Mouse (Mus musculus) monocyte, adult 5-6 weeks (primary cell): ENCODE data around the gene Erich3. TPM values are rescaled to one million over a fixed set of nuclear protein-coding genes. Genes with fewer than 3 reads are reported as not detected.
A peak's percentile ranks its signal among the peaks of the same experiment; 100 is the strongest.
"Not testable (repeated sequence)": the region's sequence is repeated elsewhere in the genome, so short reads cannot be mapped to it uniquely, and the experiment has no call there.

Experiments used
- ATAC-seq: fragments of 153-309, 156-312 bp; replicated peaks from 2 replicates; pipeline ENCODE4 v1.8.0; 2017; ENCODE audit warnings: mild to moderate bottlenecking; ENCODE audit not compliant: low TSS enrichment, insufficient number of reproducible peaks, severe bottlenecking, poor library complexity, low FRiP score
- total RNA-seq: library from RNA; stranded (forward); fragments of 200-1000, 200-491, 200-594 nt; gene quantifications from 3 replicates; pipeline ENCODE4 v1.2.3, GENCODE M21; 2017

Gene Erich3
- total RNA-seq = not detected in 3 replicates

DNA sequence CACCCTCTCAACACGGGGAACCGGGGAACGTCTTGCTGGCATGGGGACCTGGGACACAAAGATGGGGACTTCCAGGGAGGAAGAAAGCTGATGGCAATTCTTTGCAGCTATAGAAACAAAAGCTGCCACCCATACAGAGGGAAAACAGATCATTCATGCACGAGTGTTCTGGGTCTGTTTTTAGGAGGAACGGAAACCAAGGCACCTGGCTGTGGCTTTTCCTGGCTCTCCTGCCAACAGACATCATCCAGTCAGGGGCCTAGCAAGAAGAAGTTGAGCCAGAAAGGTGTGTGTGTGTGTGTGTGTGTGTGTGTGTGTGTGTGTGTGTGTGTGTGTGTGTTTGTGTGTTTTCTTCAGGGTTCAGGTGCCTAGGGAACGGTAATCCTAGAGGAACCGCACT lies at the start of gene Erich3:
Erich3 (plus strand) TSS at position 315 of the 400 bp plus-strand sequence.
- no peak for ATAC-seq

DNA sequence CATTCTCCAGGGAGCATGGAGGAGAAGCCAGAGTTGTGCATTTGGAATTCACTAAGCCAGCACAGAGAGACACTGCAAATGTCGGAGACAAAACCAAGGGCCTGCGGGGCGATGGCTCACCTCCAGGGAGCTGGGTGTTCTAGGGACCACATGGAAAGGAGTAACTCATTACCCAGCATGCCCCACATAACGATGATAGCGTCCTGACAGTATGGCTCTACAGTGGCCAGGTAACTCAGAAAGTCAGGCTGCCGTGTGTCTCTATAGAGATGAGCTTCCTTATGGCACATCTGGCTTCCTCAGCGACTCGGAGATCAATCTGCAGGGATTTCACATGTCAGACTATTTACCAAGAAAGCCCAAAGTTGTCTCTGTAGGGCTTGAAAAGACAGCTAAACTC lies 48.9 kb upstream of the Erich3 start:
- ATAC-seq = no peak

DNA sequence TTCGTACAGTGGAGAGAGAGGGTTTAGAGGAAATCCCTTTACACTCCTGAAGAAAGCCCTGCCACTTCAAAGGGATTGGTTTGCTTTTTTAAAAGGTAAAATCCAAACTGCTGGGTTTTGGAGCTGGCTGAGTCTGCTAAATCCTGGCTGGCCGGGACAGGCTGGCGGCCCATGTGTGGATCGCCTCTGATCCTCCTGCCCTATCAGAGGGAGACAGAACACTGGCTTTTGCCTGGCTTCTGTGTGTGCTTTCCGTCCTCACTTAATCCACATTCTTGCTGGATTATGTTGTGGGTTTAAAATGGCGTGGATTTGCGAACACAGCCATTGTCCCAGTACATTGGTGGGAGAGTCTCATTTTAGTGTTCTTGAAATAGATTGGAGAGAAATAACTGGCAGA lies 48.4 kb upstream of the Erich3 start:
- no peak for ATAC-seq

DNA sequence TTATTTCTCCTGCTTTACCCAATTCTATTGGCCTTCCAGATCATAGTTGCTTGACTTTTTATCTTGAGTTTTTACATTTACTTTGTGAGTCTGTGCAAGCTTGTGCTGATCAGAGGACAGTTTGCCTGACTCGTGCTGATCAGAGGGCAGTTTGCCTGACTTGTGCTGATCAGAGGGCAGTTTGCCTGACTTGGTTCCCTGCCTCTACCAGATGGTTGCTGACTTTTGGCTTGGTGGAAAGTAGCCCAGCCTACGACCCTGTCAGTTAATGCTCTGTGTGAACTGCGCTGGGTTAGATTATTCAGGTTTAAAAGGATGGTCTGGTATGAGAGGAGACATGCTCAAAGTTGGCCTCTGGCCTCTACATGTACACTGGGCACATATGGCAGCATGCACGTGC lies 47.6 kb upstream of the Erich3 start:
- no peak for ATAC-seq

DNA sequence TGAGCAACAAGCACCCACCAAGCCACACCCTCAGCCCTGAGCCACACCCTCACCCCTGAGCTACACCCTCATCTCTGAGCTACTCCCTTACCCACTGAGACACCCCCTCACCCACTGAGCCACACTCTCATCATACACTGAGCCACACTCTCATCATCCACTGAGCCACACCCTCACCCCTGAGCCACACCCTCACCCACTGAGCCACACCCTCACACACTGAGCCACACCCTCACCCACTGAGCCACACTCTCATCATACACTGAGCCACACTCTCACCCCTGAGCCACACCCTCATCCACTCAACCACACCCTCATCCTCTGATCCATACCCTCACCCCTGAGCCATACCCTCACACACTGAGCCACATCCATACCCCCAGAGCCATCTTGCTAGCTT lies 35.4 kb upstream of the Erich3 start:
- peak; percentile 43; the same call in 1 of the 2 replicates for ATAC-seq

DNA sequence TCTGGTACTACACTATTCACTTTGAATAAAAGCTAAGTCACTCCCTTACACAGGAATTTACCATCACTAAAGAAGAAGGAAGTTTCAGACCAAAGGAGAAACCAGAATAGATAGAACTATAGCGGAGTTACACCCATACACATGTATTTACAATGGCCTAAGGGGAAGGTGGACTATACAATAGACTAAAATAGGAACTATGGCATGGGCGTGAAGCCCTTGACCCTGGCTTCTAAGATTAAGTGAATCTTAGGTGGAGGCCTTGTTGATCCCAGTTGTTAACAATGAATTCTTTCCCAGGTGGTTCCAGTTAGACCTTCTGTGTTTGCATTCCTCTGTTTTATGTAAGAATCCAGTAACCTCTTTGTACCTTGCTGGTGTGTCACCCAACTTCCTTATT lies 32.4 kb upstream of the Erich3 start:
- not testable (repeated sequence) for ATAC-seq

DNA sequence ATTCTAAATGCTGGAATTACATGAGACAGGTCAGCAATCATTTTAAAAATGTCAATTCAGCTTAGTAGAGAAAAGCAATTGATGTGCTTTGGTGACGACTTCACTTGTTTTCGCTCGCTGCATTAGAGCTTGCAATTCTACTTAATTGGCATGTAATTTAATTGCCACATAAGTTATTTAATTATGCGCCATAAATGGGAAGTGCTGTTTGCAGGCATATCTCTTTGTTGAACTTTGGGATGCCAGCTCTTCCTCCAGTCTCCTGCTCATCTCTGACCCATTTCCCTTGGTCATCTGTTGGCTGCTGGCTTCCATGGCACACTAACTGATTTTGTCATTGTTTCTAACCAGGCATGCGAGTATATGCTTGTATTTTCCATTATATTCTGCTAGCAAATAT lies 30.6 kb upstream of the Erich3 start:
- no peak for ATAC-seq

DNA sequence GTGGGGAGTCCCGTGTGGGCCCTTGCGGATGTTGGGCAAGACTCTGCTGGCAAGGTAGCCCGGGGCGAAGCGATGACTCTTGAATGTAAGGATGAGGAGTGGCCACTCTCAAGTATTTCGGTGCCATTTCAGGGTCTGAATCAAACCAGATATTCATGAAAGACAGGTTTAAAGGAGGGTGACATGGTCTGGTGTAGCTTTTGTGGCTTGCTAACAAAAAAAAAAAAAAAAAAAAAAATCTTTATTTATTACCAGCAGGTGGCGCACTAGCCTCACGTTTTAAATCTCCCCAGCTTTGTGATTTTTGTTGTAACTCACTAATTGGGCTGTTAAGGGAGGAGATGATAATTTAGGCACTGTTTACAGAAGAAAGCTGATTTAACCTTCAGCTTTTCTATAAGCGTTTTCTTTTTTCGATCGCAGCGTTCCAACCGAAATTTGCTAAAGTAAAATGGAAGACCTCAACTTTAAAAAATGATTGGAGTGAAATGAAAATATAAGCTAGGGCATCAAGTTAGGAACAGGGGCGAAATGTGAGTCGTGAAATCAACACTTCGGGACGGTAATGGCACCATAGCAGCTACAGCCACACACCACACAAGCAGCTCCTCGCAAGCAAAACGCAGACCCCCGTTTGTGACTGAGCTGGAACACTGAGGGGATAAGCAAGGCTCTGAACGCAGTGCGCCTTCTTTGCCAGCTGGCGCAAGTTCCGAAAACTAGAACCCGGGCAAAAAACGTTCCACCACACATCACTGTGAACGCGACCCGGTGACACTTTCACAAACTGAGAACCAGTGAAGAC lies 16.8 kb upstream of the Erich3 start:
- no peak for ATAC-seq

DNA sequence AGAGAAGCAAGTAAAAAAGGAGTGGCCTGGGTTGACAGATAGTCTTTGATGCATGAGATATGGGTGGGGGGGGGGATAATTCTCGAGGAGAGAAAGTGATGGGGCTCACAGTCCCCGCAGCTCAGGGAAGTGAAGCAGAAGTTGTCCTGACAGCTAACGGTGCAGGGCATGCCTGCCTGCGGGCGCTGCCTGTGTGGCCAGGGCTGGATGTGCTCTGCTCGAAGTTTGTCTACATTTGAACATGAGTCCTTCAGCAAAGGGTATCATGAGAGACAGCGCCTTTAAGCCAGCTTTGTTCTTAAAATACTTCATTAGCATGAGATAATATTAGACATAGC lies 16.2 kb upstream of the Erich3 start:
- ATAC-seq = no peak

DNA sequence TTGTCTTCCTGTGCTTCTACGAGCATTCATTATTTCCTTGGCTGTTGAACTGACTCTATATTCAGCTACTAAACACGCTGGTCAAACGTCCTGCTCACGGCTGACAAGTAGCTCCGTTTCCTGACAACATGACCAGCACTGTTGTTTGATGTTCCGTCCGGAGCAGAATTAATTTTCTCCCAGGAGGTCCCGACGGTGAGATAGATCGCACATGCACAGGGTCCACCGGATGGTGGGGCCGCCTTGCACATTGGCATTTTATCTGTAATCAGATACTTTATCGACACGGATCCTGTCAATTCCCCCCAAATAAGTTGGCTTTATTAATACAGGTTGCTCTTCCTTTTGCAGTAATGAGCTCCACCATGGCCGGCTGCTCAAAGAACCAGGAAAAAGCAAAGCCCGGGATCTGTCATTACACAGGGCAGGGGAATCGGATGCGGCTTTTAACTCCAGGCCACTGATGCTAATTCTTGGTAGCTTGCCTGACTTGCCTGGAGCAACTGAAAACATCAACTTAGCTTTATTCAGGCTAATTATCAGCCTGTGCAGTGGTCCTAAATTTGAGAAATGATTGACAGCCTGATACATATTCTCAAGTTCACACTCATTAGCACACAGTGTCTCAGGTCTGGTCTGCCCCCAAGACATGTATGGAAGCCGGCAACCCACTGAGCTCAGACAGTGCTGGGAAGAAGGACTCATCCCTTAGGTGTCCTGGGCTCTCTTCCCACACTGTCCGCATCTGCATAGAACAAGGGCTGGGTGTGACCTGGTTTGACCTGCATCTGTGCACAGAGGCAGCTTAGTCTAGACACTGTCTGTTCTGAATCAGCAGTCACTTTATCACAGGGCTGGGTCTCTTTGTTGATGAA lies 14.0 kb upstream of the Erich3 start:
- no peak for ATAC-seq

DNA sequence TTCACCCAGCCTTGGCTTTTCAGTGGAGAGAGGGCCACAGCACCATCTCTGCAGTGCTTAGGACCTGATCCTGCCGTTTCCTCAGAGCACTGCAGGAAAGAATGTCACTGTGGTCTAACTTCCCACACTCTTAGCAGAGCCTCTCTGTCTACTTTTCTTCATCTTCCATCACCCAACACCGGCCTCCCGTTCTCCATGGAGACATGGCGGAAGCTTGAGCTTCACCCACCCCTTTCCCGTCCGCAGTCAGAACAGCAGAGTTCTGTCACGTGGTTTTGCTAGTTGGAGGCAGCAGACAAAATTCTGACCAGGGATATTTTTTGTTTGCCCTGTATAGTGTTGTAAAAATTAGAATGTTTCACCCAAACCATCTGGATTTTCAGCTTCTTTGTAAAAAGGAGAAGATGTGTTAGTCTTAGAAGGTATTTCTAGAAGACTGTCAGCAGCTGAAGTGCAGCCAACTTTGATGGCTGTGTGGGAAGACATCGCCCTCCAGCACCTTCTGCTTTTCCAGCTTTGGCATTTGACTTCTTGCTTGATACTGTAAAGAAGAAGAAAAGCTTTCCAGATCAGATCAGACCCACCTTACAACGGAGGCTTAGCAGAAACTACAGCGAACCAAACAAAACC lies 12.4 kb upstream of the Erich3 start:
- no peak for ATAC-seq

DNA sequence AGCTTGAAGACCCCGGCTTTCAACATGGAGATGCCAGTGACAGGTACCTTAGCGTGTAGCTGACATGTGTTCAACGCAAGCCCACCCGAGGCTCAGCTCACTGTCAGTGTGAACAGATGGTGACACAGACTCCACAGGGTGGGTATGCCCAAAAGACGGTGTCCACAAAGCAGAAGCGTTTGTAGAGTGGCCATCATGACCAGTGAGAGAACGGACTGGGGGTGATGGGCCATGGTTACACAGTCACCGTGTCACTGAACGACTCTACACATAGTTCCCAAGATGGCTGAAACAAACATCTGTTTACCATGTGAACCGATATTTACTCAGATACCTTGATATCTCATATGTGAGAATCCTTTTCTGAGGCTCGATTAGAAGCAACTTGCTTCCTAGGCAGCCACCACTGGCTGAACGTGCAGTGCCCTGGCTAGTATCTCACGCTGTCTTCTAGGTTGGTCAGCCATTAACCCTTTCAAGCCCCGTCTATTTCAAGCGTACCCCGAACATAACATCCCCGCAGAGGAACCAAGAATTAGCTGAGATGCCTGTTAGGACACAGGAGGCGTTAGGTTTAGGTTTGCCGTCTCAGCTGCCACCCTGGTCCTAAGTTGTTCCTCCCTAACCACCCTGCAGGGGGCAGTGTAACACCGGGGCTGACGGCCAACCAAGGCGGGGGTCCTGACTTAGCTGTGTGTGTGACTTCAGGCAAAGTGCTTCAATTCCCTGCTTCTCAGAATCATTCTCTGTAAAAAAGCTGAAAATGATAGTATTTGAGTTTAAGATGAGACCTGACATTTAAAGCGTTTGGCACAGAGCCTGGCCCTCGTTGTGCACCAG lies 10.9 kb upstream of the Erich3 start:
- no peak for ATAC-seq

DNA sequence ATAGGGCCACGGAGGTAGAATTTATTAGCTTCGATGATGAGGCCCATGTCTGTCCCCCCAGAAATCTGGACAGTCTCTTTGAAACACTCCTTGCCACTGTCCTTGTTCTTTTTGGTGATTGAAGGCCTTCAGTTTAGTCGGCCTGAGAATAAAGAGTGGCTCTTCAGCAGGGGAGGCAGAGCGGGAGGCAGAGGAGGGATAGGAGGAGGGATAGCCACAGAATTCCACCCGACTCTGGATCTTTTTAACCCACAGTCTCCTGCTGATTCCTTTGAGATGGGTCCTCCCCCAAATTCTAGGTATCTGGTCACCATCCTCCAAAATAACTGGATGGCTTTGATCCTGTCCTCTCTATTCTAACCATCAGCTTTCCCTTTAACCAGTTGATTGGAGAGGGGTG lies 10.2 kb upstream of the Erich3 start:
- no peak for ATAC-seq

DNA sequence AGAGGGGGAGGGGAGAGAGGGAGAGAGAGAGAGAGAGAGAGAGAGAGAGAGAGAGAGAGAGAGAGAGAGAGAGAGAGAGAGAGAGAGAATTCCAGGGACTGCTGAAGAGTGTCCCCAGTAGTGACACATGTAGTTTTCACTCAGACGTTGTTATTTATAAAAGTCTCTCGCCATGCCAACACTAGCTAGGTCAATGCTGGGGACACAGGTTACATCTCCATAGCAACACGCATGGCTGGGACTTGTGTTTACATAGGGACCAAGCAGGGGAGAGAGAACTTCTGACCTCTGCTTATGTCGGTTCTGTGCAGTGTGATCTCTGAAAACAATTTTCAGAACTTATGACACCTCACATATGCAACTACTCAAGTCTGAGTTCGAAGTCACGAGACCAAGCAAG lies 9.4 kb upstream of the Erich3 start:
- ATAC-seq = no peak

DNA sequence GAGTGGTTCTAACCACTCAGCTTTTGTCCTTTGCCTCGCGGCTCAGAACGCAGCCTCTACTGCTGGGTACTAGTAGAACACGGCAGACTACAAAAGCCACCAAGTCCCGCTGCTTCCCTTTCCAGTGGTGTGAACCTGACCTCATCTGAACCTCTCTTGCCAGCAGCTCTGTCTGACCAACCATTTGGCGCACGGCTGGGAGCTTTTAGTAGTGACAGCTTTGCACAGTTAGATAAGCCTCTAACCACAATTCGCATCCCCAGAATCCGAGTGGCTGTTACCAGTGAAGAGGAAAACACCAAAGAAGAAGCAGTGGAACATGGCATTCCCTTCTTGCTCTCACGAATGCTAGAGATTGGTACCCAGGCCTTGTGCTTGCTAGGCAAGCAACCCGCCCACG lies 8.8 kb upstream of the Erich3 start:
- no peak for ATAC-seq

DNA sequence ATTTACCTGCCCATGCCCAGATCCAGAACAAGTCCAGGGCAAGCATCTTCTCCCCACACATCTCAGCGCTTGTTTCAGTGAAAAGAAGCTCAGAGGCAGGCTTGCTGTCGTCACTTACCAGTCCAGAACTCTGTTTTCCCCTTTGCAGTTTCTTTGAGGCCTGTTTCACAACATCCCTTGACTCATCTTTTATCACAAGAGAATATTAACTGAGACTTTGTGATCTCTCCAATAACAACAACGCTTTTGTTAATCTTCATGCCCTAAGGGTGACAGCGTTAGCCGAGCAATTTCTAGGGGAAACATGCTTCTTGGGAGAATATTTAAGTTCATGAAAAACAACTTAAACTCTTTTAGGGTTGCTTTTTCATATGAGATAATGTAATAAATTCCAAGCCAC lies 7.9 kb upstream of the Erich3 start:
- ATAC-seq = no peak

DNA sequence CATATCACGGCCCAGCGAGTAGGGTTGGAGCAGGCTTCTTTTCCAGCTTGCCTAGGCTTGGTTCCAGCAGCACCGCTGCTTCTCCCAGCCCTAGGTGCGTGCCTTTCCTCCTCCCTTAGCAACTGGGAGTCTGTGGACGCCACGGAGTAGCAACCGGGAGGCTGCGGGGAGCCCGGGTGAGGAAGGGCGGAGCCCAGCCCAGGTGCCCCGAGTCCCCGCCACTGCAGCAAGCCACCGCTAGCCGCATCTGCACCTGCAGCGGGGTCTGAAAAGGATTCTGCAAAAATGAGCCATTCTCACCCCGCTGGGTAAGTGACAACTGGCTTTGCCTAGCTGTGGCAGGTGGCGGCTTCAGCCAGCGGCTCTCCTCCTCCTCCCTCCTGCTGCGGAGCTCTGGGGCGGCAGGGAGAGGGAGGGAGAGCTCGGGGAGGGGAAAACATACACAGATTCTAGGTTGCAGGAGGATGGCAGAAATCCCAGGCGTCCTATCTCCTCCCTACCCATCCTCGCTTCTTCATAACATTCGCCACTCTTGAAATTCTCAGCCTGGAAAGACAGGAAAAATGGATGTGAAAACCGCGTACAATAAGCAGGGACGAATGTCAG lies 420 bp downstream of the Erich3 start:
- no peak for ATAC-seq

DNA sequence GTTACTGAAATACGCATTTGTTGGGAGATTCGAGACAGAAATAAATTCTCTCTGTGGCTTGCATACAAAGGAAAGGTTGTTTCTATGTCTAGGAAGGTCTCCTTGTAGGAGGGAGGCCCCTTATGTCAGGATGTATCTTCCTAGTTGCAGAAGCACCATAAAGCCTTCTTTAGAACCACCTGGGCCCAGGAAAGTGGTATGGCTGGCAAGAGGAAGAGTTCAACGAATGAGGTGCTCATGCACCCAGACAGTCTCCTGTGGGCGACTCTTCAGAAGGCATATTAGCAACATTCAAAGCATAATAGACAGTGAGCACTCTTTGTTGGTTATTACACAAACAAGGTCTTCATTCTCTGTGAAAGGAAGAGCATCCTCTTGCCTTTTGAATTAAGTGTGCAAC lies 977 bp downstream of the Erich3 start:
- no peak for ATAC-seq
